Mouse (Mus musculus) midbrain, embryonic 10.5 days (tissue): ENCODE measurements around the gene Atf7ip2. TPM values are rescaled to one million over a fixed set of nuclear protein-coding genes. Genes with fewer than 3 reads are reported as not detected.
"Not testable (repeated sequence)": the region's sequence is repeated elsewhere in the genome, so short reads cannot be mapped to it uniquely, and the experiment has no call there.

ENCODE experiments used
- DNase-seq: peaks from one replicate; pipeline ENCODE4 v3.0.0-alpha.2; 2017; ENCODE audit warnings: low spot score
- H3K27ac ChIP-seq: fragments of 300-500 bp; sonication (generic); replicated peaks from 2 replicates; pipeline ENCODE4 v1.5.1; 2016; ENCODE audit warnings: mild to moderate bottlenecking
- H3K27me3 ChIP-seq: fragments of 300-500 bp; sonication (generic); 2 replicates; pipeline ENCODE4 v1.6.1; 2016; ENCODE audit warnings: low read depth, mild to moderate bottlenecking; ENCODE audit not compliant: poor library complexity, severe bottlenecking
- H3K36me3 ChIP-seq: fragments of 300-500 bp; sonication (generic); 2 replicates; pipeline ENCODE4 v1.6.1; 2016; ENCODE audit warnings: mild to moderate bottlenecking, moderate library complexity
- H3K4me1 ChIP-seq: fragments of 300-500 bp; sonication (generic); 2 replicates; pipeline ENCODE4 v1.6.1; 2016
- H3K4me3 ChIP-seq: fragments of 300-500 bp; sonication (generic); 2 replicates; pipeline ENCODE4 v1.5.1; 2016; ENCODE audit warnings: mild to moderate bottlenecking, moderate library complexity
- H3K9me3 ChIP-seq: fragments of 300-500 bp; sonication (generic); replicated peaks from 2 replicates; pipeline ENCODE4 v1.6.1; 2016; ENCODE audit warnings: mild to moderate bottlenecking
- WGBS: fragments of 180-500 bp; shearing (Covaris S2); methylation state at CpG from one replicate; pipeline ENCODE4 v1.1.7; 2016; 5-methylcytosine and 5-hydroxymethylcytosine counted together
- polyA plus RNA-seq: library from polyadenylated mRNA; unstranded; fragments of >200 nt; fragmentation: Nextera tagmentation; extraction: Ambion mirVana; gene quantifications from 2 replicates; pipeline ENCODE4 v1.2.1, GENCODE M21; 2016

The Atf7ip2 gene
- polyA plus RNA-seq, 1 experiment from 2014 or later = 0.95 TPM

GRCm38 (mm10) chr16:10236601-10237000 is 44.1 kb downstream of the Atf7ip2 start:
- Histone ChIP-seq H3K4me1 (no peaks in the 10 kb centered on the region), H3K9me3 (no peaks in the 10 kb centered on the region), H3K36me3 (no peaks in the 10 kb centered on the region), H3K27me3 (no peaks in the 10 kb centered on the region), H3K27ac (no peak overlapping the region), H3K4me3 (no peak overlapping the region)
- DNase-seq = no peak

GRCm38 (mm10) chr16:10253993-10254392 is 61.5 kb downstream of the Atf7ip2 start:
- no peaks in the 10 kb centered on the region for H3K36me3 ChIP-seq
- H3K4me1 ChIP-seq = peaks cover 9% of the 10 kb centered on the region
- DNase-seq = peak; percentile 29
- H3K4me3 ChIP-seq = no peak overlapping the region
- WGBS = 31% methylated on average over 1 of the region's 1 CpGs
- no peak overlapping the region for H3K27ac ChIP-seq
- no peaks in the 10 kb centered on the region for H3K27me3 ChIP-seq
- H3K9me3 ChIP-seq = no peaks in the 10 kb centered on the region

GRCm38 (mm10) chr16:10272256-10272655 is 79.7 kb downstream of the Atf7ip2 start:
- Histone ChIP-seq H3K27me3 (no peaks in the 10 kb centered on the region), H3K9me3 (peaks cover 12% of the 10 kb centered on the region), H3K4me3 (no peak overlapping the region), H3K27ac (no peak overlapping the region), H3K36me3 (no peaks in the 10 kb centered on the region), H3K4me1 (no peaks in the 10 kb centered on the region)
- 32% methylated on average over 3 of the region's 3 CpGs for WGBS
- DNase-seq = peak; percentile 18

GRCm38 (mm10) chr16:10274465-10274864 is 82.0 kb downstream of the Atf7ip2 start:
- Histone ChIP-seq H3K27me3 (no peaks in the 10 kb centered on the region), H3K27ac (no peak overlapping the region), H3K4me1 (no peaks in the 10 kb centered on the region), H3K36me3 (no peaks in the 10 kb centered on the region), H3K4me3 (no peak overlapping the region), H3K9me3 (peaks cover 12% of the 10 kb centered on the region)
- 59% methylated on average over 4 of the region's 4 CpGs for WGBS
- DNase-seq = no peak

GRCm38 (mm10) chr16:10276778-10277177 is 84.3 kb downstream of the Atf7ip2 start:
- DNase-seq, H3K4me1 ChIP-seq, H3K36me3 ChIP-seq, H3K4me3 ChIP-seq, H3K27ac ChIP-seq, H3K27me3 ChIP-seq: not testable (repeated sequence)
- 83% methylated on average over 5 of the region's 5 CpGs for WGBS
- peaks cover 12% of the 10 kb centered on the region for H3K9me3 ChIP-seq

- 55% methylated on average over 12 of the region's 12 CpGs for WGBS
These were observed 87.9 kb downstream of the Atf7ip2 start for GRCm38 (mm10) chr16:10280286-10280951.

GRCm38 (mm10) chr16:10281890-10282289 is 89.4 kb downstream of the Atf7ip2 start:
- H3K9me3 ChIP-seq = no peaks in the 10 kb centered on the region
- H3K36me3 ChIP-seq = no peaks in the 10 kb centered on the region
- no peaks in the 10 kb centered on the region for H3K4me1 ChIP-seq
- no peak for DNase-seq
- no peak overlapping the region for H3K27ac ChIP-seq
- 88% methylated on average over 3 of the region's 3 CpGs for WGBS
- H3K27me3 ChIP-seq = no peaks in the 10 kb centered on the region
- H3K4me3 ChIP-seq = no peak overlapping the region

More at GRCm38 (mm10) chr16:10280286-10280951, 87.9 kb downstream of the Atf7ip2 start:
- no peak overlapping the region for H3K27ac ChIP-seq
- DNase-seq = peak; percentile 70
- no peaks in the 10 kb centered on the region for H3K36me3 ChIP-seq
- H3K4me1 ChIP-seq = no peaks in the 10 kb centered on the region
- no peaks in the 10 kb centered on the region for H3K9me3 ChIP-seq
- no peaks in the 10 kb centered on the region for H3K27me3 ChIP-seq
- H3K4me3 ChIP-seq = no peak overlapping the region

- WGBS = 90% methylated on average over 9 of the region's 9 CpGs
- no peak overlapping the region for H3K27ac ChIP-seq
- DNase-seq = no peak
- H3K4me3 ChIP-seq = no peak overlapping the region
- H3K9me3 ChIP-seq = no peaks in the 10 kb centered on the region
- H3K4me1 ChIP-seq = no peaks in the 10 kb centered on the region
- H3K36me3 ChIP-seq = no peaks in the 10 kb centered on the region
- no peaks in the 10 kb centered on the region for H3K27me3 ChIP-seq
These were observed 94.2 kb downstream of the Atf7ip2 start for GRCm38 (mm10) chr16:10286513-10287268.

- H3K9me3 ChIP-seq = no peaks in the 10 kb centered on the region
- no peaks in the 10 kb centered on the region for H3K36me3 ChIP-seq
- WGBS = 86% methylated on average over 6 of the region's 6 CpGs
- H3K27me3 ChIP-seq = no peaks in the 10 kb centered on the region
- no peak overlapping the region for H3K4me3 ChIP-seq
- no peak for DNase-seq
- no peaks in the 10 kb centered on the region for H3K4me1 ChIP-seq
- no peak overlapping the region for H3K27ac ChIP-seq
These were observed 95.6 kb downstream of the Atf7ip2 start for GRCm38 (mm10) chr16:10288115-10288514.

- 88% methylated on average over 10 of the region's 10 CpGs for WGBS
- H3K27ac ChIP-seq = no peak overlapping the region
- DNase-seq = no peak
- no peak overlapping the region for H3K4me3 ChIP-seq
- no peaks in the 10 kb centered on the region for H3K27me3 ChIP-seq
- H3K36me3 ChIP-seq = no peaks in the 10 kb centered on the region
- no peaks in the 10 kb centered on the region for H3K4me1 ChIP-seq
- H3K9me3 ChIP-seq = no peaks in the 10 kb centered on the region
These were observed 105.5 kb downstream of the Atf7ip2 start for GRCm38 (mm10) chr16:10297696-10298644.

GRCm38 (mm10) chr16:10299637-10300036 is 107.1 kb downstream of the Atf7ip2 start:
- Histone ChIP-seq H3K27ac (no peak overlapping the region), H3K4me1 (no peaks in the 10 kb centered on the region), H3K4me3 (no peak overlapping the region), H3K9me3 (no peaks in the 10 kb centered on the region), H3K36me3 (no peaks in the 10 kb centered on the region), H3K27me3 (no peaks in the 10 kb centered on the region)
- 44% methylated on average over 8 of the region's 8 CpGs for WGBS
- DNase-seq = no peak

- Histone ChIP-seq H3K36me3 (no peaks in the 10 kb centered on the region), H3K4me1 (no peaks in the 10 kb centered on the region), H3K27ac (no peak overlapping the region), H3K9me3 (no peaks in the 10 kb centered on the region), H3K4me3 (no peak overlapping the region), H3K27me3 (no peaks in the 10 kb centered on the region)
- 85% methylated on average over 3 of the region's 3 CpGs for WGBS
- DNase-seq = no peak
These were observed 108.0 kb downstream of the Atf7ip2 start for GRCm38 (mm10) chr16:10300231-10301186.
